Mouse (Mus musculus): Measurements from ENCODE around the gene Olfr693. TPM values are rescaled to one million over a fixed set of nuclear protein-coding genes. Genes with fewer than 3 reads are reported as not detected.

Olfr693 gene
- not detected in 2 replicates for polyA plus RNA-seq (2012; ENCODE audit: low replicate concordance)

DNA sequence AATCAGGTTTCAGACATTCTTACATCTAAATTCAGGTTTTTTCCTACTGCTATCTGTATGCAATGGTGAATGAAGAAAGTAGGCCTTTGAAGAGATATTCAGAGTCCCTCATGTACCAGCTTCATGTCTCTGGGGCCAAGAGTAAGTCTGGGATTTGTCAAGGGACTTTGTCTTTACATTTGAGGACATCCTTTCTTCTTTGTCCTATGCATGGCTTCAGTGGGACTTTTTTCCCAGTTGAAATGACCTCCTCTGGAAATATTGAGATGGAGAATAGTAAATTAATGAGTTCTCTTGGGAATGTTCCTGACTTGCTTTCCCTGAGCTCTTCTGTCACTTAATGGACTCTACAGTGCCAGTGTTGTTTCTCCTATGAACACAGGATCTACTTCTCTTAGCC, at the start of gene Olfr693:
Olfr693 (minus strand) TSS at position 101 of the 400 bp plus-strand sequence.

DNA sequence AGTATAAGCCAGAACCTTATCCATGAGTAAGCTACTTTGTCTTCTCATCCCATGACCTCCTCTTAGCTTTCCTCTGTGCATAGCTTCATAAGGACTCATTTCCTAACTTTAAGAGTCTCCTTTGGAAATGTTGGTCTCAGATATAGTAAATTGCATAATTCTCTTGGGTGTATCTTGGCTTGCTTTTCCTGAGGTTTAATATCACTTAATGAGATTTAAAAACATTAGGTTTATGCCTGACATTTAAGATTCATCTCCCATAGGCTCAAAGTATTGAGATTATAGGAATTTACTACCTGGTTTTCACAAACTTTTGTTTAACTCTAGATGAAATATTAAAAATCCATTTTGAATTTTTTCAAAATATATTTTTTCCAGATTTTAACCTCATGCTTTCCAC, 35.9 kb upstream of the Olfr693 start, which contains the start of gene Olfr695:
Olfr695 (minus strand) TSS at position 101 of the 400 bp plus-strand sequence.

DNA sequence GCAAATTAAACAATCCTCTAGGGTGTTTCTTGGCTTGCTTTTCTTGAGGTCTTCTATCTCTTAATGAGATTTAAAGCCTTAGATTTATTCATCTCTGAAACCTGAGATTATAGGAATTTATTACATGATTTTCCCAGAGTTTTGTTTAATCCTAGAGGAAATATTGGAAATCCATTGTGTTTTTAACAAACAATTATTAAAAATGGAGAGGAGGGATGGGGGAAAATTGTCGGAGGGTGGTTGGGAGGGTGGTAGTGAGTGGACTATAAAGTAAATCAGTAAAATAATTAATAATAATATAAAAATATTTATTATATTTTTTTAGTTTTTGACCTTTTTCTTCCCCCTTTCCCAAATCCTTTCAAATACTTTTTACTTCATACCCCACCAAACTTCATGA, 11.3 kb upstream of the Olfr693 start, which contains the start of gene Olfr694:
Olfr694 (minus strand) TSS at position 101 of the 400 bp plus-strand sequence.

Other genes starting within 250 kb of the Olfr693 start
- gene Olfr694, start 11.2 kb upstream of the Olfr693 start, polyA plus RNA-seq (2012; ENCODE audit: low replicate concordance) = not detected in 2 replicates
- gene Olfr695, start 35.8 kb upstream of the Olfr693 start, polyA plus RNA-seq (2012; ENCODE audit: low replicate concordance) = not detected in 2 replicates
- not detected in 2 replicates for gene Olfr697, start 61.9 kb upstream of the Olfr693 start, polyA plus RNA-seq (2012; ENCODE audit: low replicate concordance)
- not detected in 2 replicates for gene Olfr698, start 74.8 kb upstream of the Olfr693 start, polyA plus RNA-seq (2012; ENCODE audit: low replicate concordance)
- gene Olfr699, start 112.6 kb upstream of the Olfr693 start, polyA plus RNA-seq (2012; ENCODE audit: low replicate concordance) = 0.06 TPM in 1 of 2 replicates, not detected in the other
- not detected in 2 replicates for gene Olfr700, start 128.2 kb upstream of the Olfr693 start, polyA plus RNA-seq (2012; ENCODE audit: low replicate concordance)
- gene Olfr701, start 133.5 kb upstream of the Olfr693 start, polyA plus RNA-seq (2012; ENCODE audit: low replicate concordance) = not detected in 2 replicates
- not detected in 2 replicates for gene Olfr702, start 153.3 kb upstream of the Olfr693 start, polyA plus RNA-seq (2012; ENCODE audit: low replicate concordance)
- gene Olfr703, start 162.8 kb upstream of the Olfr693 start, polyA plus RNA-seq (2012; ENCODE audit: low replicate concordance) = not detected in 2 replicates
- gene Olfr704, start 182.6 kb upstream of the Olfr693 start, polyA plus RNA-seq (2012; ENCODE audit: low replicate concordance) = not detected in 2 replicates
- not detected in 2 replicates for gene Olfr705, start 196.3 kb upstream of the Olfr693 start, polyA plus RNA-seq (2012; ENCODE audit: low replicate concordance)
- gene Olfr706, start 207.6 kb upstream of the Olfr693 start, polyA plus RNA-seq (2012; ENCODE audit: low replicate concordance) = not detected in 2 replicates
- not detected in 2 replicates for gene Olfr707, start 220.7 kb upstream of the Olfr693 start, polyA plus RNA-seq (2012; ENCODE audit: low replicate concordance)
- gene Olfr1532-ps1, start 227.4 kb upstream of the Olfr693 start, polyA plus RNA-seq (2012; ENCODE audit: low replicate concordance) = not detected in 2 replicates